Mouse (Mus musculus) heart, postnatal 0 days (tissue): Measurements from ENCODE around the gene Thsd7b.

ENCODE experiments used
- CTCF ChIP-seq: IDR thresholded peaks from 2 replicates; pipeline ENCODE4 v1.5.1; 2016; ENCODE audit warnings: antibody characterized with exemption, control low read depth, low read depth
- EP300 ChIP-seq: IDR thresholded peaks from 2 replicates; pipeline ENCODE4 v1.6.1; 2016; ENCODE audit warnings: antibody characterized with exemption, low read depth

- TF ChIP-seq CTCF: no peak
- TF ChIP-seq EP300: no peak
Observed at GRCm38 (mm10) chr1:129917568-129917967, 644.5 kb downstream of the Thsd7b start.
